Mouse (Mus musculus) kidney, adult 2 months (tissue): ENCODE data around the gene Sema5b.

Experiments used
- CTCF ChIP-seq: fragments of 200-500 bp; conservative IDR thresholded peaks from 2 replicates; pipeline ENCODE4 v1.5.1; 2011; ENCODE audit warnings: low read depth, mild to moderate bottlenecking, control low read depth, low read length, moderate library complexity, mixed read lengths; ENCODE audit not compliant: insufficient read depth, insufficient read length
- POLR2A ChIP-seq: fragments of 200-500 bp; IDR thresholded peaks from one replicate; pipeline ENCODE4 v1.6.1; 2011; ENCODE audit warnings: low read depth, low read length, control low read depth

- no peak for TF ChIP-seq POLR2A
- no peak for TF ChIP-seq CTCF
These were observed 66.3 kb downstream of the Sema5b start for GRCm38 (mm10) chr16:35607250-35607649.
